Mouse (Mus musculus): ENCODE measurements at regions not wholly inside any gene's neighbourhood (a gene's known extent, or its start where the extent isn't known, plus 50 kb on each side); places are given as distances from the start of the nearest gene placed in this dataset.
A peak's percentile ranks its signal among the peaks of the same experiment; 100 is the strongest.

DNA sequence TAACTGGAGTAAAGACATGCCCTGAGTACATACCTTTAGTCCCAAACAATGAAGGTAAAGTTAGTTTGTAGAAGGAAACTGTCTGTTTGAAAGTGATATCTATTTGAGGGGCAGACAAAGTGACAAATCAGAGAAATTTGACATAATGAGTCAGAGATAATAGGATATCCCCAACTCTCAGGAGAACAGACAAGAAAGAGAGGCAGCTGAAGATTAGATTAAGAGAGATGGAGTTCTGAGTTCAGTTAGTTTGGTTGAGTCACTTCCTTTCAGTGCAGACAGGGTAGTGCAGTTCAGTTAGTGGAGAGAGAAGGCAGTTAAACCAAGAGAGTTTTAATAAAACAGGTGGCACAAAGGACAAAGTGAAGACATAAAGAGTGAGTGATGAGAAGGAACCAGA is 477.4 kb upstream of the Diaph2 start:
- DNase-seq = no peak

DNA sequence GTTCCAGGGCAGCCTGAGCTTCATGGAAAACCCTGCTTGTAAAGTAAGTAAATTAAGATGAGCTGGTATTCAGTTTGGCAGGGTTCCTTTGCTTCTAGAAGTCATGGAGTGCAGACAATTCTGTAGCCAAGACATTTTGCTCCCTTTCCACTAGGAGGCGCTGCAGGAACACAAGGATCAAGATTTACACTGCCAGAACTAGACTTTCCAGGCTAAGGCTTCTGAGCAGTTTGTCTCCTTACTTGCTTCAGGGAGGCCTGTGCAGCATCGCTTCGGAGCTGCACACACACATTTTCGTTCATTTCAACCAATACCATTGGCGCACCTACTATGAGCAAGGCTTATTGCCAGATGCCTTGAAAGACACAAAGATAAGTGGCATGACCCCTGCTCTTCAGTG is 445.6 kb upstream of the Diaph2 start:
- no peak for DNase-seq

DNA sequence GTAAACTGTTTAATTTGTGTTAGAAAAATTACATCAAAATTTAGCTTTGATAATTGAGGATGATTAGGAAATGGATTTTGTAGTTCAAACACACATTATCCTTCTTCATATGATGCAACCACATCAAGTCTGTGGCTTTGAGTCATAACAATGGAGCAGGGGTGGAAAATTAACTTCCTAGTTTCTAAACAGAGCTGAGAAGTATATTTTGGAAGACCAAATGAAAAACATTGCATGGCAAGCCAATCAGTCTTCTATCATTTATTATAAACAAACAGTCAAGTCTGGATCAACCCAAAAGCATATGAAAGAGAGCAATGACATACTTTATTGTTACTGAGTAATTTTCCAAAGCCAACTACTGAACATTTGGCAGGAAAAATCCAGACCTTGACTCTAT is 440.2 kb upstream of the Diaph2 start:
- DNase-seq = no peak

DNA sequence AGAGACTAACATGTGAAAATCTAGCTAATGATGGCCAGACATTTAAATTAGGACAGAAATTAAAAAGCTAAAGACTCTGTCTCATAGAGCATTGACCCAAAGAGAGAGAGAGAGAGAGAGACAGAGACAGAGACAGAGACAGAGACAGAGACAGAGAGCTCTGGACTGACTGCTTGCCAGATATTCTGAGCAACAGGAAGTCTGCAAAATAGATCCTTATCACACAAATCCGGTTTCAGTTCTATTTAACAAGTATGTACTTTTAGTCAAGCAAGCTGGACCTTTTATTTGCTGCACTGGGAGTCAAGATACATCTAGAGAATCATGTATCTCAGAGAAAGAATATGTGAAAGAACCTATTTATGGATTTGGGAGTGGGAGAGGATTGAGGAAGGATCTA is 420.1 kb upstream of the Diaph2 start:
- no peak for DNase-seq

DNA sequence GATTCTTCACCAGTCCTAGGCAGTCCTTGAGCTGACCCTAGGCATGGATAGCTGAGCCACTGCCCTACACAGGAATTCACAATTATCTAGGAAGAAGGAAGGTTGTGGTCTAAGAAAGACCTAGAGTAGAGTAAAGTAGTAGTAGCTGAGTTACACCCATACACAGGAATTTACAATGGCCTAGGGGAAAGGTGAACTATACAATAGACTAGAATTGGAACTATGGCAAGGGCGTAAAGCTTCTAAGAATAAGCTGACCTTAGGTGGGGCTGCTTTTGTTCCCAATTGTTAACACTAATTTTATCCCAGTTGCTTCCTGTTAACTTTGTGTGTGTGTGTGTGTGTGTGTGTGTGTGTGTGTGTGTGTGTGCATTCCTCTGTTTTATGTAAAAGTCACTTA is 416.7 kb upstream of the Diaph2 start:
- peak; percentile 71 for DNase-seq

Measured in heart, adult 11 months (tissue).